ENCODE assay signal across 8 mouse cellular contexts in genomic region chr4:108847715-108848504, GRCm38 (mm10). TPM values are rescaled to one million over a fixed set of nuclear protein-coding genes. Genes with fewer than 3 reads are reported as not detected.
DNase-seq lines count a peak whose midpoint lies in the region; ATAC-seq and TF ChIP-seq lines count a peak whose summit lies in the region.

Gene Kti12 (plus strand): TSS chr4:108847785.

- TF ChIP-seq CTCF in lung, postnatal 0 days (IDR thresholded peaks at IDR 0.05), result no peak

- ATAC-seq in frontal cortex, adult (ENCODE audit: low TSS enrichment), result peak; percentile 96
- peak; percentile 91 for ATAC-seq in lung, postnatal 0 days

- no peak; the same call in 1 of the 2 replicates for TF ChIP-seq EP300 in lung, postnatal 0 days (IDR thresholded peaks at IDR 0.05)

- peak within 1 kb of the TSS; percentile 89 for H3K27ac ChIP-seq in hindbrain, embryonic 10.5 days
- H3K27ac ChIP-seq in lung, postnatal 0 days (ENCODE audit: low read length), result peak within 1 kb of the TSS; percentile 95

- peak; percentile 86 for DNase-seq in MEL-GATA-1-ER (ENCODE audit: extremely low read depth, low read depth)
- peak; percentile 75 for DNase-seq in cerebellum, adult 8-10 months
- DNase-seq in hindbrain, embryonic 10.5 days (ENCODE audit: low spot score), result peak; percentile 86
- DNase-seq in layer of hippocampus, adult 9-11 months, result peak; percentile 86
- DNase-seq in lung, postnatal 0 days (ENCODE audit: low spot score), result peak; percentile 95
- peak; percentile 67 for DNase-seq in ovary, postnatal 14 days (ENCODE audit: low spot score)
- DNase-seq in thymus, postnatal 14 days, result peak; percentile 77

- peak within 1 kb of the TSS; percentile 71 for H3K9ac ChIP-seq in lung, postnatal 0 days (replicated peaks; ENCODE audit: low read depth)

- no peaks in the 10 kb centered on the region for H3K9me3 ChIP-seq in hindbrain, embryonic 10.5 days
- H3K9me3 ChIP-seq in lung, postnatal 0 days (ENCODE audit: low read length), result no peaks in the 10 kb centered on the region

- H3K4me1 ChIP-seq in hindbrain, embryonic 10.5 days (replicated peaks), result peaks cover 33% of the 10 kb centered on the region
- peaks cover 9% of the 10 kb centered on the region; the same call in 1 of the 2 replicates for H3K4me1 ChIP-seq in lung, postnatal 0 days (ENCODE audit: insufficient read depth, low read depth, low read length)

- H3K27me3 ChIP-seq in hindbrain, embryonic 10.5 days (ENCODE audit: insufficient read depth, poor library complexity, severe bottlenecking), result no peaks in the 10 kb centered on the region
- no peaks in the 10 kb centered on the region for H3K27me3 ChIP-seq in lung, postnatal 0 days (replicated peaks; ENCODE audit: insufficient read depth, low read length)

- H3K4me2 ChIP-seq in lung, postnatal 0 days (replicated peaks; ENCODE audit: low read depth, low read length), result peak within 1 kb of the TSS; percentile 91

- H3K4me3 ChIP-seq in hindbrain, embryonic 10.5 days, result peak within 1 kb of the TSS; percentile 91
- H3K4me3 ChIP-seq in lung, postnatal 0 days (ENCODE audit: low read depth, low read length), result peak within 1 kb of the TSS; percentile 81

- peaks cover 27% of the 10 kb centered on the region for H3K36me3 ChIP-seq in hindbrain, embryonic 10.5 days
- H3K36me3 ChIP-seq in lung, postnatal 0 days (ENCODE audit: insufficient read depth, low read length), result no peaks in the 10 kb centered on the region

- under 1% methylated on average over 77 of the region's 77 CpGs for whole genome bisulfite sequencing in hindbrain, embryonic 10.5 days
- under 1% methylated on average over 74 of the region's 77 CpGs for WGBS in lung, postnatal 0 days

RNA-seq across cellular contexts. Expression of gene Kti12, which starts in this region (rescaled TPM):
- polyA plus RNA-seq in hindbrain, embryonic 10.5 days (2016; fragmentation: Nextera tagmentation; extraction: Ambion mirVana), result 52.5 and 57.7 TPM in 2 replicates
- polyA plus RNA-seq in lung, postnatal 0 days (2015; fragmentation: Nextera tagmentation; extraction: Ambion mirVana), result 26.6 and 27.8 TPM in 2 replicates

Comparison
In these comparisons a context has a peak if more than half of its experiments do, and no peak if none do; other contexts are left out.
1. Peak in every context shown above with its lines: DNase-seq, ATAC-seq, H3K4me3 ChIP-seq and H3K27ac ChIP-seq.